ENCODE assay signal across 17 mouse cellular contexts in genomic region chr2:112566290-112567085, GRCm38 (mm10).
DNase-seq lines count a peak whose midpoint lies in the region; ATAC-seq and TF ChIP-seq lines count a peak whose summit lies in the region.
"Had no signal": no experiment of that assay in that cellular context is flagged by ENCODE, and none has a peak within 500 bp of the region (broad histone marks: within the 10 kb centered on the region; RNA-seq: fewer than 3 reads in every experiment).

No protein-coding gene starts in this region.

- H3K9ac ChIP-seq in forebrain, embryonic 13.5 days = no peak overlapping the region
- no peak overlapping the region for H3K9ac ChIP-seq in forebrain, embryonic 12.5 days
- H3K9ac ChIP-seq in lung, embryonic 15.5 days = no peak overlapping the region
- H3K9ac ChIP-seq in lung, postnatal 0 days (replicated peaks; ENCODE audit: low read depth) = no peak overlapping the region
- no peak overlapping the region for H3K9ac ChIP-seq in limb, embryonic 12.5 days (replicated peaks)
- H3K9ac ChIP-seq in neural tube, embryonic 15.5 days (replicated peaks) = no peak overlapping the region
- H3K9ac ChIP-seq: heart, embryonic 13.5 days; liver, embryonic 14.5 days had no signal

- no peaks in the 10 kb centered on the region for H3K9me3 ChIP-seq in forebrain, embryonic 13.5 days (replicated peaks)
- H3K9me3 ChIP-seq in forebrain, embryonic 12.5 days = no peaks in the 10 kb centered on the region
- H3K9me3 ChIP-seq in lung, embryonic 15.5 days = no peaks in the 10 kb centered on the region
- no peaks in the 10 kb centered on the region for H3K9me3 ChIP-seq in lung, postnatal 0 days (ENCODE audit: low read length)
- H3K9me3 ChIP-seq in limb, embryonic 12.5 days = no peaks in the 10 kb centered on the region
- H3K9me3 ChIP-seq in neural tube, embryonic 15.5 days (replicated peaks) = no peaks in the 10 kb centered on the region
- H3K9me3 ChIP-seq: heart, embryonic 13.5 days had no signal

- DNase-seq in lung, postnatal 0 days (ENCODE audit: low spot score) = no peak
- no peak for DNase-seq in gastrocnemius, postnatal 36 days
- no peak for DNase-seq in left cerebral cortex, postnatal 36 days (ENCODE audit: low spot score in 2 of 2)
- DNase-seq: adrenal gland, postnatal 14 days; cerebellum, adult 9-11 months; kidney, adult 2 months; kidney, postnatal 25 days; right cerebral cortex, postnatal 14 days had no signal

- no peak for TF ChIP-seq EP300 in lung, postnatal 0 days (IDR thresholded peaks at IDR 0.05)

- TF ChIP-seq CTCF in lung, postnatal 0 days (IDR thresholded peaks at IDR 0.05) = no peak

- no peaks in the 10 kb centered on the region for H3K36me3 ChIP-seq in forebrain, embryonic 13.5 days (ENCODE audit: poor library complexity, severe bottlenecking)
- H3K36me3 ChIP-seq in forebrain, embryonic 12.5 days (replicated peaks) = no peaks in the 10 kb centered on the region
- H3K36me3 ChIP-seq in lung, embryonic 15.5 days = no peaks in the 10 kb centered on the region
- no peaks in the 10 kb centered on the region for H3K36me3 ChIP-seq in lung, postnatal 0 days (ENCODE audit: insufficient read depth, low read length)
- H3K36me3 ChIP-seq in limb, embryonic 12.5 days = no peaks in the 10 kb centered on the region
- no peaks in the 10 kb centered on the region for H3K36me3 ChIP-seq in neural tube, embryonic 15.5 days

- peak; percentile 53 for ATAC-seq in forebrain, embryonic 13.5 days
- no peak for ATAC-seq in forebrain, embryonic 12.5 days (ENCODE audit: low FRiP score)
- peak; percentile 42; the same call in 1 of the 2 replicates for ATAC-seq in lung, embryonic 15.5 days (ENCODE audit: borderline replicate concordance, extremely low read depth, low FRiP score, low TSS enrichment)
- no peak for ATAC-seq in lung, postnatal 0 days
- ATAC-seq in limb, embryonic 12.5 days (ENCODE audit: insufficient number of reproducible peaks, insufficient read depth, low FRiP score, low TSS enrichment, low read depth) = 0 out of 2 replicates have a peak, but pooled peaks have one; percentile 56
- peak; percentile 55; the same call in 1 of the 2 replicates for ATAC-seq in neural tube, embryonic 15.5 days (ENCODE audit: low FRiP score)

- H3K4me2 ChIP-seq in forebrain, embryonic 13.5 days = no peak overlapping the region
- H3K4me2 ChIP-seq in forebrain, embryonic 12.5 days = no peak overlapping the region
- H3K4me2 ChIP-seq in lung, embryonic 15.5 days = no peak overlapping the region
- H3K4me2 ChIP-seq in lung, postnatal 0 days (replicated peaks; ENCODE audit: low read depth, low read length) = no peak overlapping the region
- no peak overlapping the region for H3K4me2 ChIP-seq in limb, embryonic 12.5 days
- H3K4me2 ChIP-seq in neural tube, embryonic 15.5 days = no peak overlapping the region
- H3K4me2 ChIP-seq: heart, embryonic 13.5 days had no signal

- H3K4me1 ChIP-seq in forebrain, embryonic 13.5 days = peaks cover 3% of the 10 kb centered on the region; the same call in 1 of the 2 replicates
- H3K4me1 ChIP-seq in forebrain, embryonic 12.5 days = peaks cover 3% of the 10 kb centered on the region; the same call in 1 of the 2 replicates
- no peaks in the 10 kb centered on the region for H3K4me1 ChIP-seq in lung, embryonic 15.5 days
- no peaks in the 10 kb centered on the region for H3K4me1 ChIP-seq in lung, postnatal 0 days (ENCODE audit: insufficient read depth, low read depth, low read length)
- 0 out of 2 replicates have a peak, but pooled peaks cover 6% of the 10 kb centered on the region for H3K4me1 ChIP-seq in limb, embryonic 12.5 days (replicated peaks)
- peaks cover 11% of the 10 kb centered on the region for H3K4me1 ChIP-seq in neural tube, embryonic 15.5 days

- H3K27me3 ChIP-seq in forebrain, embryonic 13.5 days = no peaks in the 10 kb centered on the region
- no peaks in the 10 kb centered on the region for H3K27me3 ChIP-seq in forebrain, embryonic 12.5 days
- H3K27me3 ChIP-seq in lung, embryonic 15.5 days = no peaks in the 10 kb centered on the region
- no peaks in the 10 kb centered on the region for H3K27me3 ChIP-seq in lung, postnatal 0 days (replicated peaks; ENCODE audit: insufficient read depth, low read length)
- no peaks in the 10 kb centered on the region for H3K27me3 ChIP-seq in limb, embryonic 12.5 days
- no peaks in the 10 kb centered on the region for H3K27me3 ChIP-seq in neural tube, embryonic 15.5 days (replicated peaks)
- H3K27me3 ChIP-seq: CH12.LX; heart, embryonic 13.5 days had no signal

- no peak overlapping the region for H3K27ac ChIP-seq in forebrain, embryonic 13.5 days
- no peak overlapping the region for H3K27ac ChIP-seq in forebrain, embryonic 12.5 days
- no peak overlapping the region for H3K27ac ChIP-seq in lung, embryonic 15.5 days
- no peak overlapping the region for H3K27ac ChIP-seq in lung, postnatal 0 days (ENCODE audit: low read length)
- no peak overlapping the region for H3K27ac ChIP-seq in limb, embryonic 12.5 days
- H3K27ac ChIP-seq in neural tube, embryonic 15.5 days (replicated peaks) = no peak overlapping the region
- H3K27ac ChIP-seq: heart, embryonic 13.5 days; liver, embryonic 14.5 days; macrophage had no signal

- no peak overlapping the region for H3K4me3 ChIP-seq in forebrain, embryonic 13.5 days
- H3K4me3 ChIP-seq in forebrain, embryonic 12.5 days (replicated peaks) = no peak overlapping the region
- H3K4me3 ChIP-seq in lung, embryonic 15.5 days = no peak overlapping the region
- no peak overlapping the region for H3K4me3 ChIP-seq in lung, postnatal 0 days (ENCODE audit: low read depth, low read length)
- no peak overlapping the region for H3K4me3 ChIP-seq in limb, embryonic 12.5 days (replicated peaks)
- no peak overlapping the region for H3K4me3 ChIP-seq in neural tube, embryonic 15.5 days (replicated peaks)
- H3K4me3 ChIP-seq: heart, embryonic 13.5 days had no signal

- WGBS in forebrain, embryonic 13.5 days = 74% methylated on average over 4 of the region's 4 CpGs
- 76% methylated on average over 4 of the region's 4 CpGs for WGBS in forebrain, embryonic 12.5 days
- 67% methylated on average over 4 of the region's 4 CpGs for WGBS in lung, embryonic 15.5 days
- WGBS in lung, postnatal 0 days = 55% methylated on average over 4 of the region's 4 CpGs
- WGBS in limb, embryonic 12.5 days = 61% methylated on average over 4 of the region's 4 CpGs
- WGBS in neural tube, embryonic 15.5 days = 61% methylated on average over 4 of the region's 4 CpGs

- intact Hi-C loops in gastrocnemius, postnatal 36 days (cut with DNase I) = no loop called here
- intact Hi-C loops in left cerebral cortex, postnatal 36 days (cut with DNase I) = no loop called here

Comparison
In these comparisons a context has a peak if more than half of its experiments do, and no peak if none do; other contexts are left out.
1. ATAC-seq: peak in forebrain, embryonic 13.5 days (single experiment), lung, embryonic 15.5 days (single experiment), limb, embryonic 12.5 days (single experiment) and neural tube, embryonic 15.5 days (single experiment); none in forebrain, embryonic 12.5 days (single experiment) and lung, postnatal 0 days (single experiment).